Mouse (Mus musculus) neural tube, embryonic 12.5 days (tissue): ENCODE data around the gene Fbxo3. TPM values are rescaled to one million over a fixed set of nuclear protein-coding genes. Genes with fewer than 3 reads are reported as not detected.
"Not testable (repeated sequence)": the region's sequence is repeated elsewhere in the genome, so short reads cannot be mapped to it uniquely, and the experiment has no call there.

ENCODE experiments used
- ATAC-seq: fragments of 200-750 bp; cut with Nextera tagmentation; 2 replicates; pipeline ENCODE4 v1.8.0; 2017; ENCODE audit warnings: low read depth, mild to moderate bottlenecking, moderate TSS enrichment, moderate library complexity; ENCODE audit not compliant: low FRiP score
- H3K27ac ChIP-seq: fragments of 300-500 bp; sonication (generic); 2 replicates; pipeline ENCODE4 v1.5.1; 2016
- H3K27me3 ChIP-seq: fragments of 300-500 bp; sonication (generic); replicated peaks from 2 replicates; pipeline ENCODE4 v1.6.1; 2016; ENCODE audit warnings: mild to moderate bottlenecking
- H3K36me3 ChIP-seq: fragments of 300-500 bp; sonication (generic); 2 replicates; pipeline ENCODE4 v1.6.1; 2016; ENCODE audit warnings: mild to moderate bottlenecking
- H3K4me1 ChIP-seq: fragments of 300-500 bp; sonication (generic); 2 replicates; pipeline ENCODE4 v1.6.1; 2016
- H3K4me2 ChIP-seq: fragments of 300-500 bp; sonication (generic); replicated peaks from 2 replicates; pipeline ENCODE4 v1.6.1; 2016; ENCODE audit warnings: mild to moderate bottlenecking
- H3K4me3 ChIP-seq: fragments of 300-500 bp; sonication (generic); 2 replicates; pipeline ENCODE4 v1.5.1; 2016
- H3K9ac ChIP-seq: fragments of 300-500 bp; sonication (generic); 2 replicates; pipeline ENCODE4 v1.6.1; 2016; ENCODE audit warnings: mild to moderate bottlenecking
- H3K9me3 ChIP-seq: fragments of 300-500 bp; sonication (generic); 2 replicates; pipeline ENCODE4 v1.6.1; 2016; ENCODE audit warnings: mild to moderate bottlenecking
- WGBS: fragments of 180-500 bp; shearing (Covaris S2); methylation state at CpG from one replicate; pipeline ENCODE4 v1.1.7; 2016; 5-methylcytosine and 5-hydroxymethylcytosine counted together
- polyA plus RNA-seq: library from polyadenylated mRNA; unstranded; fragments of >200 nt; fragmentation: Nextera tagmentation; extraction: Ambion mirVana; gene quantifications from 2 replicates; pipeline ENCODE4 v1.2.1, GENCODE M21; 2016

Gene Fbxo3
- polyA plus RNA-seq, 1 experiment from 2014 or later = 57.6 TPM

DNA sequence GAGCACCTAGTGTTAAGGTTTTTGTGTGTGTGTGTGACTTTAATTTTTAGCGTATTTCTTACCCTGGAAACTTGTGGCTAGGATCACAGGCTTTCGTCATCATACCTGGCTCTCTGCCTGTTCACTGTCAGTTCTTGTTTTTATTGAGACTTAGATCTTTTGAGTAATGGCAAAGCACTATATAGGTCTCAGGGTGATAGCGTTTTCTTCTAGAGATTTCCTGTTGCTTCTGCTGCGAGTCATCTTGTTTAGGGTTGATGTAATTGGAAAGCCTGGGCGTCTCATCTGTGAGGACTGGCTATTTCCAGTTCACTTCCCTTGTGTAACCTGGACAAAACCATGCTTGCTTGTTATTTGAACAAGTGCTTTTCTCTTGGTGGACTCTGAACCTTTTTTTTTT, 14.1 kb downstream of the Fbxo3 start:
- Histone ChIP-seq H3K27me3 (no peaks in the 10 kb centered on the region), H3K27ac (no peak overlapping the region), H3K36me3 (peaks cover 26% of the 10 kb centered on the region), H3K9ac (no peak overlapping the region), H3K4me1 (no peaks in the 10 kb centered on the region), H3K4me3 (no peak overlapping the region), H3K4me2 (no peak overlapping the region), H3K9me3 (no peaks in the 10 kb centered on the region)
- no peak for ATAC-seq
- WGBS = 86% methylated on average over 5 of the region's 5 CpGs

- H3K27me3 ChIP-seq = no peaks in the 10 kb centered on the region
- H3K4me1 ChIP-seq = no peaks in the 10 kb centered on the region
- H3K4me2 ChIP-seq = no peak overlapping the region
- no peak overlapping the region for H3K27ac ChIP-seq
- no peak overlapping the region for H3K4me3 ChIP-seq
- no peak for ATAC-seq
- H3K9me3 ChIP-seq = no peaks in the 10 kb centered on the region
- peaks cover 24% of the 10 kb centered on the region for H3K36me3 ChIP-seq
- 94% methylated on average over 15 of the region's 15 CpGs for WGBS
- no peak overlapping the region for H3K9ac ChIP-seq
Measured at GRCm38 (mm10) chr2:104042766-104043165, 15.2 kb downstream of the Fbxo3 start.

- H3K27ac ChIP-seq = no peak overlapping the region
- peaks cover 31% of the 10 kb centered on the region for H3K36me3 ChIP-seq
- H3K4me1 ChIP-seq = no peaks in the 10 kb centered on the region
- H3K27me3 ChIP-seq = no peaks in the 10 kb centered on the region
- no peak overlapping the region for H3K4me3 ChIP-seq
- H3K9ac ChIP-seq = no peak overlapping the region
- WGBS = 52% methylated on average over 5 of the region's 5 CpGs
- no peak overlapping the region for H3K4me2 ChIP-seq
- no peaks in the 10 kb centered on the region for H3K9me3 ChIP-seq
- ATAC-seq = no peak
Measured at GRCm38 (mm10) chr2:104043624-104044478, 16.3 kb downstream of the Fbxo3 start.

GRCm38 (mm10) chr2:104044479-104045080, 17.1 kb downstream of the Fbxo3 start:
- H3K9me3 ChIP-seq = no peaks in the 10 kb centered on the region
- ATAC-seq = no peak
- H3K9ac ChIP-seq = no peak overlapping the region
- H3K4me1 ChIP-seq = no peaks in the 10 kb centered on the region
- WGBS = 94% methylated on average over 1 of the region's 1 CpGs
- no peak overlapping the region for H3K4me3 ChIP-seq
- no peaks in the 10 kb centered on the region for H3K27me3 ChIP-seq
- no peak overlapping the region for H3K4me2 ChIP-seq
- H3K36me3 ChIP-seq = peaks cover 25% of the 10 kb centered on the region
- no peak overlapping the region for H3K27ac ChIP-seq

DNA sequence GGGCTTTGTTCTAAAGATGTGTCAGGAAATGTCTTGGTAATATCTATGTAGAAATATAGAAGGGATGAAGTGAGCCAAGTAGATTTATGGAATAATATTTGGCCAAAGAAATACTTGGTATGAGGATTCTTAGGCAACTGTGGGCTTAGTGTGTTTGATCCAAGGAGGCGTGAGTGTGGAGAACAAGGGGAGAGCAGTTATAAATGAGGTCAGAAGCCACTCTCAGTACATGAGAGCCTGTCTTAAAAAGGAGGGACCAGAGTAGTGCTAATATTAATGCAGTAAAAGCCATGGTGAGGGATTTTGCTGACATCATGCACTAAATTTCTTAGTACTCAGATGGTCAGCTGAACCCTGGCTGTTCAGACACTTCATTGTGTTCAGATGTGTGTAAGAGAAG, 30.9 kb downstream of the Fbxo3 start:
- Histone ChIP-seq H3K9me3 (no peaks in the 10 kb centered on the region), H3K4me1 (no peaks in the 10 kb centered on the region), H3K9ac (no peak overlapping the region), H3K36me3 (peaks cover 35% of the 10 kb centered on the region), H3K4me3 (no peak overlapping the region), H3K27ac (no peak overlapping the region), H3K27me3 (no peaks in the 10 kb centered on the region), H3K4me2 (no peak overlapping the region)
- WGBS = 87% methylated on average over 1 of the region's 1 CpGs
- no peak for ATAC-seq

DNA sequence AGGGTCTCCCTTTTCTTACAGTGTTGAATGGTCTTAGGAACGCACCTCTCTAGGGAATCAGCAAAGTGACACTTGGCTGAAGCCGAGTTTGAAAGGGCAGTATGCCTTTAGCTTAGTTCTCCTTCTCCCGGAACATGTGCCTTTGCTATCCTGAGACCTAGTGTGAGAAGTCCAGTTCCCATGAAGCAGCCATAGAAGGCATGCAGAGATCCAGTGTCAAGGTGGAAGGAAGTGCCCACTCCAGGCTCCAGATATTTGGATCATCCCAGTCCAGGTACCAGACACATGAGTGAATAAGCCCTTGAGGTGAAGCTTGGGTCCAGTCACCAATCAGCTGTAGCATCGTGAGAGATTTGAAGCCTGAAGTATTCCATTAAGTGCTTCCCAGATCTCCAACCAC, 31.4 kb downstream of the Fbxo3 start:
- Histone ChIP-seq H3K27me3 (no peaks in the 10 kb centered on the region), H3K4me3 (no peak overlapping the region), H3K4me1 (no peaks in the 10 kb centered on the region), H3K9ac (no peak overlapping the region), H3K36me3 (peaks cover 32% of the 10 kb centered on the region), H3K4me2 (no peak overlapping the region), H3K27ac (no peak overlapping the region), H3K9me3 (no peaks in the 10 kb centered on the region; the same call in 1 of the 2 replicates)
- no peak for ATAC-seq
- 92% methylated on average over 4 of the region's 4 CpGs for WGBS

DNA sequence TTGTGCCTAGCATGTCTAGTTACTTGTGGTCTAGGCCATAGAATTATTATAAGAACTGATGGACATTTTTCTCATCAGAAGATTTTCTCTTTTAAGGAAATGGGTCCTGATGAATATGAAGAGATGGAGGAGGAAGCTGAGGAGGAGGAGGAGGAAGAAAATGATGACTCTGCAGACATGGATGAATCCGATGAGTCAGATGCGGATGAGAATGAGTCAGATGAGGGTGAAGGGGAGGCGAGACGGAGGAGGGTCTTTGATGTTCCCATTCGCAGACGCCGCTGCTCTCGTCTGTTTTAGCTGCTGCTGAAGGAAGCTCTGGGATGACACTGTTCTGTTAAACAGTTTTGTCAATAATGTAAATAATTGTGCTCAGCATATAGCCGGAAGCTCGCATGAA, 32.3 kb downstream of the Fbxo3 start:
- no peaks in the 10 kb centered on the region; the same call in 1 of the 2 replicates for H3K9me3 ChIP-seq

GRCm38 (mm10) chr2:104060996-104061395, 33.5 kb downstream of the Fbxo3 start:
- peaks cover 17% of the 10 kb centered on the region for H3K36me3 ChIP-seq
- no peaks in the 10 kb centered on the region for H3K4me1 ChIP-seq
- H3K9me3 ChIP-seq = no peaks in the 10 kb centered on the region; the same call in 1 of the 2 replicates
- H3K4me2 ChIP-seq = no peak overlapping the region
- no peak overlapping the region for H3K9ac ChIP-seq
- no peak for ATAC-seq
- 98% methylated on average over 6 of the region's 6 CpGs for WGBS
- H3K4me3 ChIP-seq = no peak overlapping the region
- no peak overlapping the region for H3K27ac ChIP-seq
- H3K27me3 ChIP-seq = no peaks in the 10 kb centered on the region

More for the DNA sequence above, 32.3 kb downstream of the Fbxo3 start:
- no peak for ATAC-seq
- H3K9ac ChIP-seq = no peak overlapping the region
- H3K4me3 ChIP-seq = no peak overlapping the region
- peaks cover 23% of the 10 kb centered on the region for H3K36me3 ChIP-seq
- H3K27ac ChIP-seq = no peak overlapping the region
- H3K4me2 ChIP-seq = no peak overlapping the region
- no peaks in the 10 kb centered on the region for H3K4me1 ChIP-seq
- 76% methylated on average over 10 of the region's 10 CpGs for WGBS
- no peaks in the 10 kb centered on the region for H3K27me3 ChIP-seq

GRCm38 (mm10) chr2:104062665-104063064, 35.1 kb downstream of the Fbxo3 start:
- Histone ChIP-seq H3K4me1 (no peaks in the 10 kb centered on the region), H3K27me3 (no peaks in the 10 kb centered on the region), H3K36me3 (peaks cover 17% of the 10 kb centered on the region), H3K9ac (no peak overlapping the region), H3K4me2 (no peak overlapping the region), H3K9me3 (no peaks in the 10 kb centered on the region; the same call in 1 of the 2 replicates), H3K4me3 (no peak overlapping the region), H3K27ac (no peak overlapping the region)
- no peak for ATAC-seq

- no peak for ATAC-seq
- H3K9me3 ChIP-seq = no peaks in the 10 kb centered on the region; the same call in 1 of the 2 replicates
- no peaks in the 10 kb centered on the region for H3K27me3 ChIP-seq
- H3K9ac ChIP-seq = no peak overlapping the region
- no peak overlapping the region for H3K4me2 ChIP-seq
- WGBS = 88% methylated on average over 2 of the region's 2 CpGs
- no peak overlapping the region for H3K4me3 ChIP-seq
- H3K27ac ChIP-seq = no peak overlapping the region
- H3K36me3 ChIP-seq = peaks cover 12% of the 10 kb centered on the region
- no peaks in the 10 kb centered on the region for H3K4me1 ChIP-seq
Measured at GRCm38 (mm10) chr2:104064152-104064551, 36.6 kb downstream of the Fbxo3 start.

GRCm38 (mm10) chr2:104065526-104065925, 38.0 kb downstream of the Fbxo3 start, which contains the start of gene Gm10912:
Gm10912 (plus strand) TSS chr2:104065826.
- H3K36me3 ChIP-seq, H3K27me3 ChIP-seq, ATAC-seq, H3K4me3 ChIP-seq, H3K9ac ChIP-seq, H3K9me3 ChIP-seq, H3K27ac ChIP-seq, H3K4me2 ChIP-seq, H3K4me1 ChIP-seq: not testable (repeated sequence)
- 92% methylated on average over 6 of the region's 6 CpGs for WGBS

DNA sequence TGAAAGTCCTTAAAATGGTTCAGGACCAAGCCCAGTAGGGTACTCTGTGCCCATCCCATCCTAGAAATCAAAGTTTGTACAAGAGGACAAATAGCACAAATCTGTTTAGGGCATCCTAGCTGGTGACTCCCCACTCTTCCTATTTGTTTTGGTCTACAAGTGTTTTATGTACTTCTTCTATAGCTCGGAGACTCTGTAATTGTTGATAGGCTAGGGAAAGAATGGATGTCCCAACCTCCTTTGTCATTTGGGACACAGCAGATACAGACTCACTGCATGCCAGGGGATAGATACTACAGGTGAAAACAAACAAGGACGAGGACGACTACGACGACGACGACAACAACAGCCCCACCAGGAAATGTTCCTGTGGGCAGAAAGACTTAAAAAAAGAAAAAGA, 40.9 kb downstream of the Fbxo3 start, which contains the start of gene Gm10799:
Gm10799 (minus strand) TSS at position 101 of the 400 bp plus-strand sequence.
- WGBS = 90% methylated on average over 7 of the region's 7 CpGs

More for the DNA sequence above, 40.9 kb downstream of the Fbxo3 start, which contains the start of gene Gm10799:
- not testable (repeated sequence) for H3K27me3 ChIP-seq, H3K4me1 ChIP-seq, H3K27ac ChIP-seq, H3K36me3 ChIP-seq, H3K4me2 ChIP-seq, H3K9me3 ChIP-seq, H3K4me3 ChIP-seq, ATAC-seq, H3K9ac ChIP-seq
